ENCODE assay signal across 8 mouse cellular contexts in the genomic region with DNA sequence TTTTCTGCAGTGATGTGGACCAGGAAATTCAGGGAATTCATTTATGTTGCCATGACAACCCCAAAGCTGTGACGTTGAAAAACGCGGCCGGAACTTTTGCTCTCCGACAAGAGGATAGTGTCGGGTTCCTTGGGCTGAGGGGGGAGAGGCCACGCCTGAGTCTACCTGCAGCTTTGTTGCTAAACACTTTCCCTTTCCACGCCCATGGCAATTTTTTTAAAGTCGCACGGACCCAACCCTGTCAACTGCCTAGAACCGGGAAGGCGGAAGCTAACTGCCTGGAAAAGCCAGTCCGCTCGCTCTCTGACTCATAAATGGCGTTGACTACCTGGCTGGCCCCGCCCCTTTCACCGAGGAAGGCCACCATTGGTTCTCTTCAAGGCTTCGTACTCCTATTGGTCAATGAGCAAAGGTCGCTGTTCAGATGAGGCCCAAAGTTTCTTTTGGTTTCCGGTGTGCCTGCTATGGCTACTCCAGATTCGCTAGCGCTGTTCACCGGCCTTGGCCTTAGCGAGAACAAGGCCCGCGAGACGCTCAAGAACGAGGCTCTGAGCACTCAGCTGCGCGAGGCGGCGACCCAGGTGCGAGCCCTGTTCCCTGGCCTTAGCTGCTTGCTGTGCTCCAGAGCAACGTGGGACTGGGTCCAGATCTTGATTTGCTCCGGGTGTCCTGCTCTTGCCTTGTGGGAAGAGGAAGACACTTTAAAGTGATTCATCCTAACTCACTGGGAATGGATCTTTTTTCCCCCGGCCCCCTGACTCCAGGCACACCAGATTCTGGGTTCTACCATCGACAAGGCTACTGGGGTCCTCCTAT. TPM values are rescaled to one million over a fixed set of nuclear protein-coding genes. Genes with fewer than 3 reads are reported as not detected.
DNase-seq lines count a peak whose midpoint lies in the region; ATAC-seq lines count a peak whose summit lies in the region.

A gene (plus strand): TSS at position 88 of the 816 bp plus-strand sequence.

- H3K9ac ChIP-seq in forebrain, embryonic 14.5 days (ENCODE audit: low read length), result peak within 1 kb of the TSS; percentile 70
- H3K9ac ChIP-seq in neural tube, embryonic 15.5 days (replicated peaks), result peak within 1 kb of the TSS; percentile 60

- DNase-seq in ES-CJ7 (ENCODE audit: low read depth, low spot score), result peak; percentile 98
- DNase-seq in cerebellum, adult 11 months, result peak; percentile 89
- DNase-seq in forebrain, embryonic 14.5 days (ENCODE audit: low spot score), result peak; percentile 98
- peak; percentile 90 to 92 for DNase-seq in heart, postnatal 14 days
- DNase-seq in layer of hippocampus, adult 11-12 months (ENCODE audit: low spot score), result peak; percentile 95
- peak; percentile 97 to 98 for DNase-seq in lung, adult 18-20 months
- peak; percentile 94 for DNase-seq in testis, postnatal 14 days (ENCODE audit: low spot score)

- peak within 1 kb of the TSS; percentile 34; the same call in 1 of the 2 replicates for H3K27ac ChIP-seq in forebrain, embryonic 14.5 days (ENCODE audit: low read depth, low read length)
- H3K27ac ChIP-seq in neural tube, embryonic 15.5 days (replicated peaks), result peak within 1 kb of the TSS; percentile 89

- no peaks in the 10 kb centered on the region for H3K27me3 ChIP-seq in forebrain, embryonic 14.5 days (replicated peaks; ENCODE audit: control insufficient read depth, insufficient read depth, low read length)
- no peaks in the 10 kb centered on the region for H3K27me3 ChIP-seq in neural tube, embryonic 15.5 days (replicated peaks)

- intact Hi-C loops in heart, postnatal 14 days (cut with DNase I), result loop anchor here (2.0 kb wide), 1 partner anchor 17 kb away; a partner anchor contains a TSS

- peaks cover 40% of the 10 kb centered on the region for H3K36me3 ChIP-seq in forebrain, embryonic 14.5 days (ENCODE audit: control insufficient read depth, insufficient read depth, low read length)
- H3K36me3 ChIP-seq in neural tube, embryonic 15.5 days, result peaks cover 36% of the 10 kb centered on the region

- peaks cover 8% of the 10 kb centered on the region for H3K4me1 ChIP-seq in forebrain, embryonic 14.5 days (ENCODE audit: control insufficient read depth, insufficient read depth, low read length)
- peaks cover 25% of the 10 kb centered on the region for H3K4me1 ChIP-seq in neural tube, embryonic 15.5 days

- peak within 1 kb of the TSS; percentile 55 for H3K4me3 ChIP-seq in forebrain, embryonic 14.5 days (ENCODE audit: low read depth, low read length)
- H3K4me3 ChIP-seq in neural tube, embryonic 15.5 days (replicated peaks), result peak within 1 kb of the TSS; percentile 77

- ATAC-seq in forebrain, embryonic 14.5 days, result peak; percentile 98
- ATAC-seq in neural tube, embryonic 15.5 days (ENCODE audit: low FRiP score), result peak; percentile 97

- H3K4me2 ChIP-seq in forebrain, embryonic 14.5 days (ENCODE audit: low read length), result peak within 1 kb of the TSS; percentile 92
- H3K4me2 ChIP-seq in neural tube, embryonic 15.5 days, result peak within 1 kb of the TSS; percentile 88

- under 1% methylated on average over 37 of the region's 37 CpGs for WGBS in forebrain, embryonic 14.5 days
- under 1% methylated on average over 37 of the region's 37 CpGs for WGBS in neural tube, embryonic 15.5 days

- H3K9me3 ChIP-seq in forebrain, embryonic 14.5 days (replicated peaks; ENCODE audit: control insufficient read depth, low read length), result no peaks in the 10 kb centered on the region
- no peaks in the 10 kb centered on the region for H3K9me3 ChIP-seq in neural tube, embryonic 15.5 days (replicated peaks)

RNA-seq across cellular contexts. Expression of the gene that starts here (rescaled TPM):
- polyA plus RNA-seq in forebrain, embryonic 14.5 days (2014; fragmentation: Nextera tagmentation; extraction: Ambion mirVana), result 71.5 and 87.7 TPM in 2 replicates
- total RNA-seq in heart, postnatal 14 days (2021), result 10 to 100 TPM; 75.9 to 81.0 TPM
- polyA plus RNA-seq in neural tube, embryonic 15.5 days (2015; fragmentation: Nextera tagmentation; extraction: Ambion mirVana), result 58.1 and 78.1 TPM in 2 replicates

Comparison
In these comparisons a context has a peak if more than half of its experiments do, and no peak if none do; other contexts are left out.
1. Peak in every context shown above with its lines: DNase-seq, ATAC-seq, H3K4me3 ChIP-seq and H3K27ac ChIP-seq.